Mouse (Mus musculus): ENCODE measurements around the gene Cd84.
A peak's percentile ranks its signal among the peaks of the same experiment; 100 is the strongest.

Gene Cd84

GRCm38 (mm10) chr1:171839488-171839887 is at the start of gene Cd84:
Cd84 (plus strand) TSS chr1:171839697.
- no peak for DNase-seq

GRCm38 (mm10) chr1:171791491-171791890 is 48.0 kb upstream of the Cd84 start:
- no peak for DNase-seq

GRCm38 (mm10) chr1:171796185-171796584 is 43.3 kb upstream of the Cd84 start:
- no peak for DNase-seq

- DNase-seq: no peak
These were observed 41.7 kb upstream of the Cd84 start for GRCm38 (mm10) chr1:171797840-171798239.

- DNase-seq: no peak
These were observed 39.8 kb upstream of the Cd84 start for GRCm38 (mm10) chr1:171799648-171800047.

- peak; percentile 56 to 62 for DNase-seq
These were observed 28.4 kb upstream of the Cd84 start for GRCm38 (mm10) chr1:171811048-171811447.

- peak; percentile 59 to 69 for DNase-seq
These were observed 23.7 kb upstream of the Cd84 start for GRCm38 (mm10) chr1:171815545-171816439.

- DNase-seq: no peak
These were observed 22.5 kb upstream of the Cd84 start for GRCm38 (mm10) chr1:171816991-171817390.

- no peak for DNase-seq
These were observed 18.2 kb upstream of the Cd84 start for GRCm38 (mm10) chr1:171821331-171821730.

- DNase-seq: no peak
These were observed 14.0 kb upstream of the Cd84 start for GRCm38 (mm10) chr1:171825462-171825861.

- DNase-seq: peak; percentile 37 to 47
These were observed 13.3 kb upstream of the Cd84 start for GRCm38 (mm10) chr1:171826164-171826563.

GRCm38 (mm10) chr1:171827674-171828073 is 11.8 kb upstream of the Cd84 start:
- DNase-seq: no peak

- peak; percentile 57 to 58 for DNase-seq
These were observed 1.0 kb downstream of the Cd84 start for GRCm38 (mm10) chr1:171840450-171841023.

- DNase-seq: peak; percentile 58 to 69
These were observed 5.7 kb downstream of the Cd84 start for GRCm38 (mm10) chr1:171845035-171845754.

- DNase-seq: no peak
These were observed 8.7 kb downstream of the Cd84 start for GRCm38 (mm10) chr1:171848201-171848600.

GRCm38 (mm10) chr1:171848757-171849156 is 9.3 kb downstream of the Cd84 start:
- peak; percentile 28 to 45 for DNase-seq

GRCm38 (mm10) chr1:171849454-171849853 is 10.0 kb downstream of the Cd84 start:
- peak; percentile 60 to 67 for DNase-seq

GRCm38 (mm10) chr1:171865467-171865866 is 26.0 kb downstream of the Cd84 start:
- no peak for DNase-seq

- no peak for DNase-seq
These were observed 47.5 kb downstream of the Cd84 start for GRCm38 (mm10) chr1:171886989-171887388.

- peak; percentile 41 to 46 for DNase-seq
These were observed 55.9 kb downstream of the Cd84 start, which contains the start of gene Gm10521 for GRCm38 (mm10) chr1:171895364-171895763. Gm10521 (plus strand) TSS chr1:171895664.

- no peak for DNase-seq
These were observed 64.5 kb downstream of the Cd84 start for GRCm38 (mm10) chr1:171904011-171904410.

GRCm38 (mm10) chr1:171915638-171916458 is 76.4 kb downstream of the Cd84 start:
- DNase-seq: peak; percentile 72 to 76

All from B cell, adult 2 months (primary cell).